In genomic region chr3:87769506-87769905, GRCm38 (mm10) we compare ENCODE assay signal across 7 mouse cellular contexts. TPM values are rescaled to one million over a fixed set of nuclear protein-coding genes. Genes with fewer than 3 reads are reported as not detected.
"Had no signal": no experiment of that assay in that cellular context is flagged by ENCODE, and none has a peak within 500 bp of the region (broad histone marks: within the 10 kb centered on the region; RNA-seq: fewer than 3 reads in every experiment).

No protein-coding gene starts in this region.

- H3K27ac ChIP-seq: left cerebral cortex, adult 2 months; liver, embryonic 12.5 days; liver, embryonic 15.5 days; macrophage had no signal

- H3K27me3 ChIP-seq: kidney, embryonic 15.5 days had no signal

- H3K9ac ChIP-seq: liver, embryonic 15.5 days had no signal

- H3K36me3 ChIP-seq: kidney, embryonic 15.5 days; limb, embryonic 12.5 days; liver, embryonic 12.5 days; liver, embryonic 15.5 days had no signal

- H3K9me3 ChIP-seq: kidney, embryonic 15.5 days; limb, embryonic 12.5 days; liver, embryonic 12.5 days; liver, embryonic 15.5 days had no signal

RNA-seq across cellular contexts. Expression of gene Lrrc71, which starts 21.1 kb away (rescaled TPM):
- total RNA-seq: megakaryocyte-erythroid progenitor cell, adult 5-6 weeks had no signal

RNA-seq across cellular contexts. Expression of gene Ntrk1, which starts 25.5 kb away (rescaled TPM):
- total RNA-seq: megakaryocyte-erythroid progenitor cell, adult 5-6 weeks had no signal
- polyA plus RNA-seq: macrophage had no signal

RNA-seq across cellular contexts. Expression of gene Insrr, which starts 27.2 kb away (rescaled TPM):
- total RNA-seq: megakaryocyte-erythroid progenitor cell, adult 5-6 weeks had no signal
- polyA plus RNA-seq: macrophage had no signal
